Mouse (Mus musculus) midbrain, embryonic 10.5 days (tissue): ENCODE measurements at regions not wholly inside any gene's neighbourhood (a gene's known extent, or its start where the extent isn't known, plus 50 kb on each side); places are given as distances from the start of the nearest gene placed in this dataset.

Experiments
- DNase-seq: peaks from one replicate; pipeline ENCODE4 v3.0.0-alpha.2; 2017; ENCODE audit warnings: low spot score
- H3K27ac ChIP-seq: fragments of 300-500 bp; sonication (generic); replicated peaks from 2 replicates; pipeline ENCODE4 v1.5.1; 2016; ENCODE audit warnings: mild to moderate bottlenecking
- H3K27me3 ChIP-seq: fragments of 300-500 bp; sonication (generic); 2 replicates; pipeline ENCODE4 v1.6.1; 2016; ENCODE audit warnings: low read depth, mild to moderate bottlenecking; ENCODE audit not compliant: poor library complexity, severe bottlenecking
- H3K36me3 ChIP-seq: fragments of 300-500 bp; sonication (generic); 2 replicates; pipeline ENCODE4 v1.6.1; 2016; ENCODE audit warnings: mild to moderate bottlenecking, moderate library complexity
- H3K4me1 ChIP-seq: fragments of 300-500 bp; sonication (generic); 2 replicates; pipeline ENCODE4 v1.6.1; 2016
- H3K4me3 ChIP-seq: fragments of 300-500 bp; sonication (generic); 2 replicates; pipeline ENCODE4 v1.5.1; 2016; ENCODE audit warnings: mild to moderate bottlenecking, moderate library complexity
- H3K9me3 ChIP-seq: fragments of 300-500 bp; sonication (generic); replicated peaks from 2 replicates; pipeline ENCODE4 v1.6.1; 2016; ENCODE audit warnings: mild to moderate bottlenecking
- WGBS: fragments of 180-500 bp; shearing (Covaris S2); methylation state at CpG from one replicate; pipeline ENCODE4 v1.1.7; 2016; 5-methylcytosine and 5-hydroxymethylcytosine counted together

DNA sequence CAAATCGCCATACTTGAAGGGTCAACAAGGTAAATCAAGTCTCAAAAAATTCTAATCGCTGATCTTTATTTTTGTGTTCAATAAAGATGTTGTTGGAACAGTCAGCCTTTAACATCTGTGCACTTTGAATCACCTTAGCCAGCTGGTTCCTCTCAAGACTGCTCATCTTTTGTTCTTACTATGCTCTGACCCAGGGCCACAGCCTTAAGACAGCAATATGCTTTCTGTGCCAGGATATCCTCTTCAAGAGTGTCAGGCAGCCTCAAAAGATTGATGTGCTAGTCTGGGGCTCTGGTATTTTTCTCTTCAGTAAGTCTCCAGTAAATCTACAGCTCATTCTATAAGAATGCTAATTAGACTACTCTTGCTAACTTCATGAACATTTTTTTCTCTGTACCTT, 199.9 kb downstream of the Dph6 start:
- no peak overlapping the region for H3K4me3 ChIP-seq
- H3K27ac ChIP-seq: no peak overlapping the region
- no peaks in the 10 kb centered on the region for H3K36me3 ChIP-seq
- no peaks in the 10 kb centered on the region for H3K9me3 ChIP-seq
- H3K4me1 ChIP-seq: no peaks in the 10 kb centered on the region
- H3K27me3 ChIP-seq: no peaks in the 10 kb centered on the region
- WGBS: 85% methylated on average over 2 of the region's 2 CpGs
- DNase-seq: no peak

DNA sequence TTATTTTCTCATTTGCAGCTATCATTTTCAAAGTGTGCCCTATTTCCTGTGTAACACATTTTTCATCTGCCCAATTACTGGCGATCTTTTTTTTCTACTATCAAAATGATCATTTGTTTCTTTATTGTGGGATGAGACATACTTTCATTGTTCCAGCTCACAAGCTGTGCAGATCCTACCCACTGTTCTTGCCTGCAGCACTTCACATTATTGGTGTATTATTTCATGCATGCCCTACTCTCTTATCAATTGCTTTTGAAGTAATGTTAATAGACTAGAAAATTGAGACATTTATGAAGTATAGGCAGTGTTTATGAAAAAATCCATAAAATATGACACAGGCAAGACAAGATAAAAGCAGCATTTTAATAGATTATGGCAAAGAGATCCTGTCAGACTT, 204.6 kb downstream of the Dph6 start:
- Histone ChIP-seq H3K27me3 (no peaks in the 10 kb centered on the region), H3K4me3 (no peak overlapping the region), H3K36me3 (no peaks in the 10 kb centered on the region), H3K9me3 (no peaks in the 10 kb centered on the region), H3K27ac (no peak overlapping the region), H3K4me1 (no peaks in the 10 kb centered on the region)
- no peak for DNase-seq
- 89% methylated on average over 1 of the region's 1 CpGs for WGBS

DNA sequence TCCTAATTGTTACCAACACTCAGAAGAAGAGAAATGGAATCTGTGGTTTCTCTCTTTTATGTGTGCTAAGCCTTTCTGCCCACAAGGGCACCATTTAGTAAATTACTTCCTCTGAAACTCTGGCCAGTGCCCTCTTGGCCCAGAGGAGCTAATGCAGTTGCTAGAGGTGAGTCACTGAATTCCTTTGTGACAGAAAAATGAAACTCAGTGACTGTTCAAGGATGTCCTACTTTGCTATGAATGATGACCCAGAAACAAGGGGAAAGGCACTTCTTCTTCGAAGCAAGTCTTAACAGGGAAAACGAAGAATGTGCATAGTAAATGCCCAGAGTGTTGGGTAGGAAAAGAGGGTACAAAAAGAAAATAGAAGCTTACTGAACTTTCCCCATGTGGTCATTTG, 211.0 kb downstream of the Dph6 start:
- Histone ChIP-seq H3K9me3 (no peaks in the 10 kb centered on the region), H3K27ac (no peak overlapping the region), H3K4me1 (peaks cover 20% of the 10 kb centered on the region), H3K4me3 (no peak overlapping the region), H3K36me3 (no peaks in the 10 kb centered on the region), H3K27me3 (no peaks in the 10 kb centered on the region)
- DNase-seq: no peak
- WGBS: 89% methylated on average over 2 of the region's 2 CpGs

GRCm38 (mm10) chr2:114440943-114441342, 213.8 kb downstream of the Dph6 start:
- Histone ChIP-seq H3K9me3 (no peaks in the 10 kb centered on the region), H3K27ac (no peak overlapping the region), H3K27me3 (no peaks in the 10 kb centered on the region), H3K4me1 (peaks cover 20% of the 10 kb centered on the region), H3K36me3 (no peaks in the 10 kb centered on the region), H3K4me3 (no peak overlapping the region)
- no peak for DNase-seq
- WGBS: 69% methylated on average over 6 of the region's 6 CpGs

DNA sequence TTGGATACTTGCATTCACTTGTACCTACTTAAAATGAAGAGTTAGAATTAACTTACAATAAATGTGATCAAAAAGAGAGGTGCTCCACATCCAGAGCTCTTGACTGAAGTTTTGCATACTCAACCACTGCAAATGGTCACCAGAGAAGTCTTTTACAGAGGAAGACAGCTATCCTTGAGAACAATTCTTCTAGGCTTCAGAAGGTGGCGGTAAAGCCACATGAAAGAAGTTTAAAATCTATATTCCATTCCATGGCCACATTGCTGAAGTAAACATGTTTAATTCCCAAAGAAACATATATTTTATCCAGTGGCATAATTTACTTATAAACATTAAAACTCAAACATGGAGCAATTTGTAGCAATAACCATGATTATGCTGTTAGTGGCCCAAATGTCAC, 215.1 kb downstream of the Dph6 start:
- no peak overlapping the region for H3K27ac ChIP-seq
- 51% methylated on average over 1 of the region's 1 CpGs for WGBS
- no peaks in the 10 kb centered on the region for H3K27me3 ChIP-seq
- H3K4me3 ChIP-seq: no peak overlapping the region
- no peaks in the 10 kb centered on the region for H3K9me3 ChIP-seq
- no peaks in the 10 kb centered on the region for H3K36me3 ChIP-seq
- no peak for DNase-seq
- peaks cover 20% of the 10 kb centered on the region for H3K4me1 ChIP-seq

DNA sequence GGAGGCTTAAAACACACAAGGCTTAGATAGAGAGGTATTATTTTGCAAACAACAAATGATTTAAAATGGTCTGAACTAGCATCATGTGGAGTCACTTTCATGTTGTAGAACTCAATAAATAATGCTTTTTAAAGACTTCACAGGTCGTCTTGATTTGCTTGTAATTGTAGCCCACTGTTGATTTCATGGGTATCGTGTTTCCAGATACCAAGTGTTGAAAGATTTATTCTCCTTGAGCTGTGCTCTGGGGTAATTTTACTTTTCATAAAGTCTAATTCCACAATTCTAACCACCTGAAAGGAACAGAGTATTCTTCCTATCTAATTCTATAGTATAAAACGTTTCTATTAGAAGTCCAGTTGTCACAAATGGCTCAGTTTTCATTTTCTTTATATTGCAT, 216.7 kb downstream of the Dph6 start:
- no peaks in the 10 kb centered on the region for H3K36me3 ChIP-seq
- H3K9me3 ChIP-seq: no peaks in the 10 kb centered on the region
- WGBS: 62% methylated on average over 3 of the region's 3 CpGs
- H3K27me3 ChIP-seq: no peaks in the 10 kb centered on the region
- H3K4me1 ChIP-seq: peaks cover 20% of the 10 kb centered on the region
- no peak for DNase-seq
- no peak overlapping the region for H3K27ac ChIP-seq
- no peak overlapping the region for H3K4me3 ChIP-seq

DNA sequence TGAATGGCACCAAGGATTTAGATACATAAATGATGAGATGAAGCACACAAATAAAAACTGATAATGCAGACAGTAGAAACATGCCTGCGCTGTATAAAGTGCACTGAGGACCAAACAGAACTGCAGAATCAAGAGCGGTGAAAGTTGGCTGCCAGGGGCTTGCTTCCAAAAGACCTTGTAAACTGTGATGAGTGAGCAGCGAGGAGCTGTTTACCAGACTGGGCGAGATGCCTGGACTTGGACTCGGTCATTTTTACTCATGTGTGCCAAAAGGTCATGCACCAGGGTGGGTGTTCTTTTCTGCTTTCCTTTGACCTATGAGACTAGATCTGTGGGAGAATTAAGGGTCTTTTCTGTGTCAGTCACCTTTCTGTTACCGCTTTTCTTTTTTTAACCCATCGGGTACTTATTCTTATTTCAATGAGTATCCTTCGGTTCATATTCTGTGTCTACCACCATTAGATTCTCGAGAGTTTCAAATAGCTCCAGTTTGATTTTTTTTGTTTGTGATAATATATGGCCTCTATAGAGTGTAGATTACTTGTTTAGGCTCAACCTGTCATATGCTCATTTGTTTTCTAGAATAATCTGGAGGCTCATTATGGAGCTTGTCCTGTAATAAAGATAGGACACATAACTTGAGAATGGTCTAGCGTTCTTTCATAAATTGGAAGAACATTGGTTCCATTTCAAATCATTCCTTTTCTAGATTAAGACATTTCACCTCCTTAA, 226.3 kb upstream of the Zfp770 start:
- H3K27ac ChIP-seq: no peak overlapping the region

GRCm38 (mm10) chr2:114419346-114419745, 218.1 kb upstream of the Zfp770 start:
- DNase-seq: no peak
- no peak overlapping the region for H3K27ac ChIP-seq
- H3K36me3 ChIP-seq: no peaks in the 10 kb centered on the region
- no peaks in the 10 kb centered on the region for H3K4me1 ChIP-seq
- WGBS: 65% methylated on average over 3 of the region's 3 CpGs
- H3K27me3 ChIP-seq: no peaks in the 10 kb centered on the region
- no peak overlapping the region for H3K4me3 ChIP-seq
- no peaks in the 10 kb centered on the region for H3K9me3 ChIP-seq

More for the DNA sequence above, 226.3 kb upstream of the Zfp770 start:
- 93% methylated on average over 10 of the region's 10 CpGs for WGBS
- Histone ChIP-seq H3K36me3 (no peaks in the 10 kb centered on the region), H3K9me3 (no peaks in the 10 kb centered on the region), H3K4me1 (no peaks in the 10 kb centered on the region), H3K4me3 (no peak overlapping the region), H3K27me3 (no peaks in the 10 kb centered on the region)
- DNase-seq: no peak

DNA sequence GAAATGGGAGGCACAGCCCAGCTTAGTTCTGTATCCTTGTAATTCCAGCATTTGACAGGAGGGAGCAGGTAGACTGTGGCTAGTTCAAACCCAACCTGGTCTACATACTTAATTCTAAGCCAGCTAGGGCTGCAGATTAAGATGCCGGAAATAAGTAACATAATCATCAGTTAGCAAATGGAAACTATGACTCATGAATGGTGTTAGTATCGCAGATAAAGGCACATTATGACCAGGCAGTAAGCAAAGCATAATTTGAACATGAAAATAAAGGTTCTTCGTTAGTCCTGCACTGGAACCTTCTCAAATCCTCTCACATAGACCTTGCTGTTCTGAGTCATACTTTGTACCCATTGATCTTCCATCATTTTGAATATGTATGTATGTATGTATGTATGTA, 211.7 kb upstream of the Zfp770 start:
- no peaks in the 10 kb centered on the region for H3K9me3 ChIP-seq
- H3K4me1 ChIP-seq: no peaks in the 10 kb centered on the region
- no peaks in the 10 kb centered on the region for H3K27me3 ChIP-seq
- whole genome bisulfite sequencing: 94% methylated on average over 3 of the region's 3 CpGs
- no peak overlapping the region for H3K4me3 ChIP-seq
- H3K36me3 ChIP-seq: no peaks in the 10 kb centered on the region
- no peak overlapping the region for H3K27ac ChIP-seq
- DNase-seq: no peak

DNA sequence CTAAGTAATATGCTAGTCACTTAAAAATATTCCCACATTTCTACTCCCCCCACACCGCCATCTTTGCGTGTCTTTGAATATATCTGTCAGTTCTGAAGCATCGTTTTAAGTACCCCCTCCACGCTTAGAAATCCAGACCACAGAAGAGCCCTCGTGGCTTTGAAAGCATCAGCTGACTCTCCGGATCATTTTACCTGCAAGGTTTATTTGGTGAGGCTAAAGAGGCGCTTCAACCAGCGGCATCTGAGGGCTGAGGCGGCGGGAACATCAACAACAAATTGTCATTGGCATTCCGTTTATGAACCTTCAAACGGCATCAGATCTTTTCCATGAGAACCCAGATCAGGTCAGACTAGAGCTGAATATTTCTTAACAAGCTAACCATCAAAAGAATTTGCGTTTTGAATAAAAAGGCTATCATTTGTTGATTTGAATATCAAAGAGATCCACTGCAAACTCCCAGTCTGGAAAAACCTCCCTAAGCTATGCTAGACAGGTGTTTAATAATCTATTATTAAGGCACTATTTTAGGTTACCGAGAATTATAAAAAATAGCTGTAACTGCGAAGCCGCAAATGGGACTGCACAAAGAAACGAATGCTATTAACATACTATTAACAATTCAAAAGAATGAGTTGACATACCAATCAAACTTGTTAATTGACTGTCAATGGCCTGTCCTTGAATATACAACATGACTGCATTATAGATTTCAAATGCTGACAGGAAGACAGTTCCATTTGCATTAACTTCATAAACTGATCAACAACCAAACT, 210.9 kb upstream of the Zfp770 start:
- Histone ChIP-seq H3K36me3 (no peaks in the 10 kb centered on the region), H3K27me3 (no peaks in the 10 kb centered on the region), H3K9me3 (no peaks in the 10 kb centered on the region), H3K4me3 (no peak overlapping the region), H3K4me1 (no peaks in the 10 kb centered on the region), H3K27ac (no peak overlapping the region)
- no peak for DNase-seq
- WGBS: 69% methylated on average over 17 of the region's 17 CpGs

DNA sequence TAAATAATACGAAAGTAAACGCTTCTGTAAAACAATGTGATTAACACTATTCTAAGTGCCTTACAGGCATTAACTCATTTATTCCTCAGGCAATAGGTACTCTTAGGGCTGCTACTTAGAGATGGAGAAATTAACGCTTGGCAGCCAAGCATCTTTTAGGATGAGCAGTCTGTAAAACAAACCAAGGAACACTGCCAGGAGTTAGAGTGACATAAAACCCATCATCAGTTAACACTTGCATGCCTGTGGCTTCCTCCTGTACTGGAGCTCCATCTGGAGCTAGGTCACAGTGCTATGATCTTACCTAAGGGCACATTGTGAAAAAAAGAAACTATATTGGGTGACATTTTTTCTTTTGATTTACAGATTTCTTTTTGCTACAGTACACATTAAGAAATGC, 209.4 kb upstream of the Zfp770 start:
- 92% methylated on average over 3 of the region's 3 CpGs for WGBS
- DNase-seq: no peak
- H3K27ac ChIP-seq: no peak overlapping the region
- H3K4me3 ChIP-seq: no peak overlapping the region
- no peaks in the 10 kb centered on the region for H3K27me3 ChIP-seq
- no peaks in the 10 kb centered on the region for H3K36me3 ChIP-seq
- no peaks in the 10 kb centered on the region for H3K9me3 ChIP-seq
- no peaks in the 10 kb centered on the region for H3K4me1 ChIP-seq

DNA sequence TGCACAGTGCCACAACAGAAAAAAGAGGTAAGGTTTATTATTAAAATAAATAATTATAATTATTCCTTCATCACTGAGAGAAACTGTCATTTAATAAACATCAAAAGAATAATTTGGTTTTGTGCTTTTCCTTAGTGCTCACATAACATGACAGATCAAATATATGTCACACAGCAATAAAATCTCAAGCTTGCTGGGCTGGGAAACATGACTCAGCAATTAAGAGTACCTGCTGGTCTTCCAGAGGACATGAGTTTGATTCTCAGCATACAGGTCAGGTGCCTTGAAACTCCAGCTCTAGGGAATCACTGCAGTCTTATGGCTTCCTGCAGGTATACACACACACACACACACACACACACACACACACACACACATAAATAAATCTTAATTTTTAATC, 208.3 kb upstream of the Zfp770 start:
- no peaks in the 10 kb centered on the region for H3K27me3 ChIP-seq
- no peaks in the 10 kb centered on the region for H3K36me3 ChIP-seq
- no peak overlapping the region for H3K27ac ChIP-seq
- no peaks in the 10 kb centered on the region for H3K9me3 ChIP-seq
- no peak overlapping the region for H3K4me3 ChIP-seq
- no peaks in the 10 kb centered on the region for H3K4me1 ChIP-seq
- no peak for DNase-seq

DNA sequence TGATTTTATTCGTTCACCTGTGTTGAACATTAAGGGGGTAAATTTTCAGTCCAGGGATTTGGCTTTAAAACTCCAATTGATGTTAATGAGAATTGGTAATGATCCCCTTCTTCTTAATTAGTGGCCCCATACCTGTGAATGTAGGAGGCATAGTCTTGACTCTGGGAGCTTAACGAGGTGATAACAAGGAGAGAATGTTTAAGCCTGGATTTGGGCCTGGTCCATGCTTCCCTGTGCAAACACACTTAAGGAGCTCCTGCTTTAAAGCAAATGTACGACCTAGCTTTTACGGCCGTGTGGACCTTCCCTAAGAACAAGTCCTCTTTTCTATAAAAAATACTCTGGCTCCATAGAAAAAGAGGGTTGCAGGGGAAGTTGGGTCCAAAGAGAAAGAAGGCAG, 206.1 kb upstream of the Zfp770 start:
- no peak overlapping the region for H3K4me3 ChIP-seq
- H3K4me1 ChIP-seq: no peaks in the 10 kb centered on the region
- WGBS: 54% methylated on average over 5 of the region's 5 CpGs
- no peaks in the 10 kb centered on the region for H3K36me3 ChIP-seq
- no peak for DNase-seq
- no peak overlapping the region for H3K27ac ChIP-seq
- no peaks in the 10 kb centered on the region for H3K27me3 ChIP-seq
- no peaks in the 10 kb centered on the region for H3K9me3 ChIP-seq
